Comparison of ENCODE assay signal across 8 mouse cellular contexts in genomic region chr9:46120468-46121253, GRCm38 (mm10).
A peak's percentile ranks its signal among the peaks of the same experiment; 100 is the strongest.
DNase-seq lines count a peak whose midpoint lies in the region; ATAC-seq and TF ChIP-seq lines count a peak whose summit lies in the region.

No protein-coding gene starts in this region.

- peaks cover 16% of the 10 kb centered on the region for H3K4me1 ChIP-seq in lung, embryonic 14.5 days (ENCODE audit: insufficient read depth)
- H3K4me1 ChIP-seq in forebrain, embryonic 14.5 days (ENCODE audit: control insufficient read depth, insufficient read depth, low read length): peaks cover 10% of the 10 kb centered on the region
- H3K4me1 ChIP-seq in limb, embryonic 15.5 days: peaks cover 31% of the 10 kb centered on the region
- peaks cover 20% of the 10 kb centered on the region for H3K4me1 ChIP-seq in olfactory bulb, adult 2 months (ENCODE audit: control insufficient read depth, insufficient read depth, low read length)

- 81% methylated on average over 6 of the region's 6 CpGs for WGBS in lung, embryonic 14.5 days
- WGBS in forebrain, embryonic 14.5 days: 76% methylated on average over 6 of the region's 6 CpGs
- WGBS in limb, embryonic 15.5 days: 78% methylated on average over 6 of the region's 6 CpGs
- 75% methylated on average over 6 of the region's 6 CpGs for WGBS in olfactory bulb, adult 2 months

- intact Hi-C loops in gastrocnemius, postnatal 36 days (cut with DNase I): loop anchor here (5.0 kb wide), 1 partner anchor 57 kb away; no protein-coding TSS in a partner anchor

- no peak for ATAC-seq in lung, embryonic 14.5 days (ENCODE audit: insufficient read depth)
- ATAC-seq in forebrain, embryonic 14.5 days: no peak
- ATAC-seq in limb, embryonic 15.5 days (ENCODE audit: insufficient number of reproducible peaks, low FRiP score, low TSS enrichment, low read depth): no peak

- TF ChIP-seq POLR2A in olfactory bulb, adult 2 months (IDR thresholded peaks at IDR 0.05; ENCODE audit: insufficient read depth, low read depth, low read length): no peak

- no peaks in the 10 kb centered on the region for H3K27me3 ChIP-seq in lung, embryonic 14.5 days (ENCODE audit: insufficient read depth, low read length)
- no peaks in the 10 kb centered on the region for H3K27me3 ChIP-seq in forebrain, embryonic 14.5 days (replicated peaks; ENCODE audit: control insufficient read depth, insufficient read depth, low read length)
- no peaks in the 10 kb centered on the region for H3K27me3 ChIP-seq in limb, embryonic 15.5 days

- peak overlapping the region; percentile 81 for H3K27ac ChIP-seq in lung, embryonic 14.5 days (ENCODE audit: low read depth)
- H3K27ac ChIP-seq in forebrain, embryonic 14.5 days (ENCODE audit: low read depth, low read length): peak overlapping the region; percentile 10; the same call in 1 of the 2 replicates
- H3K27ac ChIP-seq in limb, embryonic 15.5 days: peak overlapping the region; percentile 78
- H3K27ac ChIP-seq in olfactory bulb, adult 2 months (ENCODE audit: insufficient read depth, low read depth, low read length): 0 out of 2 replicates have a peak overlapping the region, but pooled peaks have one; percentile 73

- no peak for TF ChIP-seq CTCF in lung, embryonic 14.5 days (IDR thresholded peaks at IDR 0.05; ENCODE audit: low read depth)
- no peak for TF ChIP-seq CTCF in olfactory bulb, adult 2 months (IDR thresholded peaks at IDR 0.05; ENCODE audit: insufficient read depth, low read depth, low read length)

- H3K9ac ChIP-seq in lung, embryonic 14.5 days: no peak overlapping the region
- H3K9ac ChIP-seq in forebrain, embryonic 14.5 days (ENCODE audit: low read length): no peak overlapping the region
- no peak overlapping the region for H3K9ac ChIP-seq in limb, embryonic 15.5 days

- no peak for DNase-seq in lung, embryonic 14.5 days
- no peak for DNase-seq in lung, postnatal 14 days
- DNase-seq in forebrain, embryonic 14.5 days (ENCODE audit: low spot score): no peak
- no peak for DNase-seq in gastrocnemius, postnatal 4 days (ENCODE audit: low spot score in 2 of 2)
- DNase-seq in gastrocnemius, postnatal 36 days: no peak
- no peak for DNase-seq in right cerebral cortex, postnatal 4 days

- no peak overlapping the region for H3K4me3 ChIP-seq in lung, embryonic 14.5 days (ENCODE audit: low read depth, low read length)
- H3K4me3 ChIP-seq in forebrain, embryonic 14.5 days (ENCODE audit: low read depth, low read length): no peak overlapping the region
- H3K4me3 ChIP-seq in limb, embryonic 15.5 days: no peak overlapping the region
- no peak overlapping the region for H3K4me3 ChIP-seq in olfactory bulb, adult 2 months (ENCODE audit: insufficient read depth, low read depth, low read length)

- no peaks in the 10 kb centered on the region for H3K9me3 ChIP-seq in lung, embryonic 14.5 days (ENCODE audit: low read depth, low read length)
- H3K9me3 ChIP-seq in forebrain, embryonic 14.5 days (replicated peaks; ENCODE audit: control insufficient read depth, low read length): no peaks in the 10 kb centered on the region
- H3K9me3 ChIP-seq in limb, embryonic 15.5 days: no peaks in the 10 kb centered on the region

- 0 out of 2 replicates have a peak, but pooled peaks cover 5% of the 10 kb centered on the region for H3K36me3 ChIP-seq in lung, embryonic 14.5 days (ENCODE audit: insufficient read depth)
- H3K36me3 ChIP-seq in forebrain, embryonic 14.5 days (ENCODE audit: control insufficient read depth, insufficient read depth, low read length): 0 out of 2 replicates have a peak, but pooled peaks cover 6% of the 10 kb centered on the region
- peaks cover 10% of the 10 kb centered on the region; the same call in 1 of the 2 replicates for H3K36me3 ChIP-seq in limb, embryonic 15.5 days

- H3K4me2 ChIP-seq in lung, embryonic 14.5 days: peak overlapping the region; percentile 1; the same call in 1 of the 2 replicates
- no peak overlapping the region for H3K4me2 ChIP-seq in forebrain, embryonic 14.5 days (ENCODE audit: low read length)
- no peak overlapping the region for H3K4me2 ChIP-seq in limb, embryonic 15.5 days

Comparison
In these comparisons a context has a peak if more than half of its experiments do, and no peak if none do; other contexts are left out.
1. H3K27ac ChIP-seq: peak in every context shown above with its lines; median percentile 81 in lung, embryonic 14.5 days; 78 in limb, embryonic 15.5 days; 73 in olfactory bulb, adult 2 months; 10 in forebrain, embryonic 14.5 days.